Mouse (Mus musculus): ENCODE results near the gene Trim67. TPM values are rescaled to one million over a fixed set of nuclear protein-coding genes. Genes with fewer than 3 reads are reported as not detected.

Gene Trim67
- total RNA-seq, 2 experiments from 2014 or later: 2.0 to 2.2 TPM

GRCm38 (mm10) chr8:124863163-124863677, 70.3 kb downstream of the Trim67 start:
- DNase-seq (ENCODE audit: extremely low spot score in 1 of 2, low spot score in 2 of 2): no peak
- H3K4me3 ChIP-seq: peak overlapping the region; percentile 90
- peak overlapping the region; percentile 97 for H3K27ac ChIP-seq
- intact Hi-C loops (cut with DNase I): loop anchor here (1.0 to 10.0 kb wide), 2 partner anchors 34 to 152 kb away; partner anchors contain the start of genes Exoc8, Sprtn and Tsnax
- TF ChIP-seq CTCF (IDR thresholded peaks at IDR 0.05): no peak

DNA sequence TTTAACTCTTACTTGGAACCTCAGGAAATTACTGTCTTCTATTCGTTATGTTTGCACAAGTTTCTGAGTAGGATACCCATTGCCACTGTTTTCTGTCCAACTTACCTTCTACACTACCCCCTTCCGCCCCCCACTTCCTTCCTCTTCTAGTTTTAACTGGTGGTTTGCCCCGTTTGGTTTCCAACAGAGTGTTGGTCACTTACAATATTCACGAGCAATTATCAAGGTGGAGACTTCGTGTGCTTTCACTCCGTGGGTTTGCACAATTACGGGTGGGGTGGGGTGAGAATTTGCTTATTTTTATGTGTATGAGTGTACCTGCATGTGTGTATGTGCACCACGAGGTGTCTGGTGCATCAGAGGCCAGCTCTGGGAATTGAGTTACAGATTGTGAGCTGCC, 70.8 kb downstream of the Trim67 start:
- no peak for TF ChIP-seq CTCF (IDR thresholded peaks at IDR 0.05)
- intact Hi-C loops (cut with DNase I): loop anchor here (1.0 to 10.0 kb wide), 2 partner anchors 34 to 151 kb away; partner anchors contain the start of genes Exoc8, Sprtn and Tsnax
- Histone ChIP-seq H3K4me3 (peak overlapping the region; percentile 90), H3K27ac (peak overlapping the region; percentile 97; the same call in 1 of the 2 replicates)
- DNase-seq (ENCODE audit: extremely low spot score in 1 of 2, low spot score in 2 of 2): no peak

GRCm38 (mm10) chr8:124866669-124867068, 73.8 kb downstream of the Trim67 start:
- Histone ChIP-seq H3K27ac (no peak overlapping the region), H3K4me3 (no peak overlapping the region)
- intact Hi-C loops (cut with DNase I): loop anchor here (10.0 kb wide), 1 partner anchor 148 kb away; the partner anchor contains the start of gene Tsnax
- no peak for DNase-seq (ENCODE audit: extremely low spot score in 1 of 2, low spot score in 2 of 2)
- TF ChIP-seq CTCF (IDR thresholded peaks at IDR 0.05): no peak

GRCm38 (mm10) chr8:124867126-124867525, 74.2 kb downstream of the Trim67 start:
- no peak overlapping the region for H3K27ac ChIP-seq
- no peak for TF ChIP-seq CTCF (IDR thresholded peaks at IDR 0.05)
- no peak overlapping the region for H3K4me3 ChIP-seq
- intact Hi-C loops (cut with DNase I): loop anchor here (10.0 kb wide), 1 partner anchor 148 kb away; the partner anchor contains the start of gene Tsnax
- no peak for DNase-seq (ENCODE audit: extremely low spot score in 1 of 2, low spot score in 2 of 2)

- H3K4me3 ChIP-seq: no peak overlapping the region
- no peak overlapping the region for H3K27ac ChIP-seq
- no peak for DNase-seq (ENCODE audit: extremely low spot score in 1 of 2, low spot score in 2 of 2)
- no peak for TF ChIP-seq CTCF (IDR thresholded peaks at IDR 0.05)
- intact Hi-C loops (cut with DNase I): loop anchor here (10.0 kb wide), 1 partner anchor 145 kb away; the partner anchor contains the start of gene Tsnax
These were observed 76.8 kb downstream of the Trim67 start for GRCm38 (mm10) chr8:124869708-124870107.

DNA sequence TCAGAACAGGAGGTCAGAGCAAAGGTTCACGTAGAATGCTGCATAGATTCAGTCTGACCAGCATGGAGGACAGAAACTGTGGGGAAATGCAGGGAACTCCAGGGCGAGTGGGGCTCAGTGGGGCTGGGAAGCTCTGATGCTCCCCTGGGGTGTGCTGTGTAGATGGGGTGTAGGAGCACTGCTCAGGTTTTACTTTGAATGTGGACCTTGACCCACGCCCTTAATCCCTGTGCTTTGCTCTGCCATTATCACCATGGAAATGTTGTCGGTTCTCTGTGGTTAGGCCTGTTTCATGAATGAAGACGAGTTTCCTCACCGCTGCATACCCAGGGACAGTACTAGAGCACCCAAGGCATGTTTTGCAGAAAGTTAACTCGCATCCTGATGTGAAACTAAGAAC, 78.6 kb downstream of the Trim67 start:
- no peak overlapping the region for H3K4me3 ChIP-seq
- intact Hi-C loops (cut with DNase I): no loop called here
- H3K27ac ChIP-seq: no peak overlapping the region
- no peak for TF ChIP-seq CTCF (IDR thresholded peaks at IDR 0.05)
- no peak for DNase-seq (ENCODE audit: extremely low spot score in 1 of 2, low spot score in 2 of 2)

DNA sequence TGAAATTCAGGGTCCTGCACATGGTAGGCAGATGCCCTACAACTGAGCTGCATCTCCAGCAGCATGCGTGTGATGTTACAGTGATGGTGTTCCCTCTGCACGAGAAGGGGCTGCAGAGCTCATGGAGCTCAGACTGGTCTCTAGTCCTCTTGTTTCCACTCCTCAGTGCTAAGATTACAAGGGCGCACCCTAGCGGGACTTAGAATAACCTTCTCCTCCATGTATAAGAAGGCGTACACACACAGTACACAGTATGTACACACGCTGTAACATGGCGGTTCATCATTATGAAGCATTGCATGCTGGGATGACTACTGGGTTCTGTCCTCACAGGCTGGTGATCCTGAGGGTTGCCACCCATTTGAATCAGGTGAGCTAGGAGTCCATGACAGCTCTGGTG, 79.2 kb downstream of the Trim67 start:
- intact Hi-C loops (cut with DNase I): no loop called here

GRCm38 (mm10) chr8:124872690-124873089, 79.8 kb downstream of the Trim67 start:
- no peak for TF ChIP-seq CTCF (IDR thresholded peaks at IDR 0.05)
- H3K4me3 ChIP-seq: no peak overlapping the region
- no peak overlapping the region for H3K27ac ChIP-seq
- intact Hi-C loops (cut with DNase I): no loop called here
- no peak for DNase-seq (ENCODE audit: extremely low spot score in 1 of 2, low spot score in 2 of 2)

More for the DNA sequence above, 79.2 kb downstream of the Trim67 start:
- Histone ChIP-seq H3K27ac (no peak overlapping the region), H3K4me3 (no peak overlapping the region)
- DNase-seq (ENCODE audit: extremely low spot score in 1 of 2, low spot score in 2 of 2): no peak
- TF ChIP-seq CTCF (IDR thresholded peaks at IDR 0.05): no peak

- Histone ChIP-seq H3K27ac (no peak overlapping the region), H3K4me3 (no peak overlapping the region)
- intact Hi-C loops (cut with DNase I): no loop called here
- TF ChIP-seq CTCF (IDR thresholded peaks at IDR 0.05): no peak
- DNase-seq (ENCODE audit: extremely low spot score in 1 of 2, low spot score in 2 of 2): no peak
These were observed 85.2 kb downstream of the Trim67 start for GRCm38 (mm10) chr8:124878141-124878540.

GRCm38 (mm10) chr8:124878946-124879526, 86.1 kb downstream of the Trim67 start:
- intact Hi-C loops (cut with DNase I): no loop called here

More at GRCm38 (mm10) chr8:124878946-124879526, 86.1 kb downstream of the Trim67 start:
- no peak for DNase-seq (ENCODE audit: extremely low spot score in 1 of 2, low spot score in 2 of 2)
- H3K4me3 ChIP-seq: no peak overlapping the region
- no peak for TF ChIP-seq CTCF (IDR thresholded peaks at IDR 0.05)
- no peak overlapping the region for H3K27ac ChIP-seq

Other genes starting within 250 kb of the Trim67 start
- gene Agt, start 223.4 kb upstream of the Trim67 start, total RNA-seq (2021): 10 to 100 TPM; 13.3 to 17.8 TPM
- gene Capn9, start 217.0 kb upstream of the Trim67 start, total RNA-seq (2021): not detected
- gene 2310022B05Rik, start 129.7 kb upstream of the Trim67 start, total RNA-seq (2021): 10 to 100 TPM; 56.2 to 59.4 TPM
- gene Ttc13, start 71.1 kb upstream of the Trim67 start, total RNA-seq (2021): 10 to 100 TPM; 41.4 to 42.6 TPM
- gene Arv1, start 71.0 kb upstream of the Trim67 start, total RNA-seq (2021): 10 to 100 TPM; 13.0 to 13.9 TPM
- under 1 TPM; 0.77 to 0.87 TPM for gene Fam89a, start 41.3 kb upstream of the Trim67 start, total RNA-seq (2021)
- gene Gnpat, start 69.9 kb downstream of the Trim67 start, total RNA-seq (2021): 10 to 100 TPM; 54.7 to 65.8 TPM
- 10 to 100 TPM; 19.0 to 20.3 TPM for gene 2810004N23Rik, start 70.0 kb downstream of the Trim67 start, total RNA-seq (2021)
- gene Exoc8, start 104.6 kb downstream of the Trim67 start, total RNA-seq (2021): 10 to 100 TPM; 35.1 to 36.5 TPM
- gene Sprtn, start 104.8 kb downstream of the Trim67 start, total RNA-seq (2021): 10 to 100 TPM; 13.8 to 15.5 TPM
- 10 to 100 TPM; 66.7 to 68.4 TPM for gene Egln1, start 156.2 kb downstream of the Trim67 start, total RNA-seq (2021)
- 100 to 1,000 TPM; 187 to 200 TPM for gene Tsnax, start 219.9 kb downstream of the Trim67 start, total RNA-seq (2021)